Mouse (Mus musculus) hindbrain, embryonic 15.5 days (tissue): Measurements from ENCODE around the gene Zfp568. TPM values are rescaled to one million over a fixed set of nuclear protein-coding genes. Genes with fewer than 3 reads are reported as not detected.
A peak's percentile ranks its signal among the peaks of the same experiment; 100 is the strongest.

ENCODE experiments used
- ATAC-seq: fragments of 200-750 bp; cut with Nextera tagmentation; 2 replicates; pipeline ENCODE4 v1.8.0; 2017; ENCODE audit warnings: low read depth, moderate number of reproducible peaks, moderate TSS enrichment; ENCODE audit not compliant: low FRiP score
- H3K27ac ChIP-seq: fragments of 300-500 bp; sonication (generic); replicated peaks from 2 replicates; pipeline ENCODE4 v1.5.1; 2015; ENCODE audit warnings: mild to moderate bottlenecking, inconsistent platforms
- H3K27me3 ChIP-seq: fragments of 300-500 bp; sonication (generic); 2 replicates; pipeline ENCODE4 v1.6.1; 2015; ENCODE audit warnings: control low read depth, inconsistent platforms
- H3K36me3 ChIP-seq: fragments of 300-500 bp; sonication (generic); 2 replicates; pipeline ENCODE4 v1.6.1; 2015; ENCODE audit warnings: control low read depth, inconsistent platforms
- H3K4me1 ChIP-seq: fragments of 300-500 bp; sonication (generic); replicated peaks from 2 replicates; pipeline ENCODE4 v1.6.1; 2015; ENCODE audit warnings: control low read depth, inconsistent platforms
- H3K4me2 ChIP-seq: fragments of 300-500 bp; sonication (generic); 2 replicates; pipeline ENCODE4 v1.6.1; 2015; ENCODE audit warnings: moderate library complexity, mild to moderate bottlenecking, inconsistent platforms
- H3K4me3 ChIP-seq: fragments of 300-500 bp; sonication (generic); 2 replicates; pipeline ENCODE4 v1.5.1; 2015; ENCODE audit warnings: mild to moderate bottlenecking, inconsistent platforms
- H3K9ac ChIP-seq: fragments of 300-500 bp; sonication (generic); 2 replicates; pipeline ENCODE4 v1.6.1; 2015; ENCODE audit warnings: inconsistent platforms
- H3K9me3 ChIP-seq: fragments of 300-500 bp; sonication (generic); 2 replicates; pipeline ENCODE4 v1.6.1; 2016; ENCODE audit warnings: control low read depth, inconsistent platforms
- WGBS: fragments of 180-500 bp; shearing (Covaris S2); methylation state at CpG from one replicate; pipeline ENCODE4 v1.1.7; 2015; 5-methylcytosine and 5-hydroxymethylcytosine counted together
- polyA plus RNA-seq: library from polyadenylated mRNA; unstranded; fragments of >200 nt; fragmentation: Nextera tagmentation; extraction: Ambion mirVana; gene quantifications from 2 replicates; pipeline ENCODE4 v1.2.1, GENCODE M21; 2015

Gene Zfp568
- polyA plus RNA-seq = 4.9 and 6.9 TPM in 2 replicates

GRCm38 (mm10) chr7:29983690-29984380 is at the start of gene Zfp568:
Gene Zfp568 (plus strand): TSS chr7:29983955.
- H3K27me3 ChIP-seq = no peaks in the 10 kb centered on the region
- WGBS = under 1% methylated on average over 62 of the region's 62 CpGs
- peak within 1 kb of the TSS; percentile 76 for H3K9ac ChIP-seq
- H3K4me1 ChIP-seq = peaks cover 25% of the 10 kb centered on the region
- H3K27ac ChIP-seq = peak within 1 kb of the TSS; percentile 85
- no peaks in the 10 kb centered on the region for H3K9me3 ChIP-seq
- peak within 1 kb of the TSS; percentile 81 for H3K4me3 ChIP-seq
- peak; percentile 97 for ATAC-seq
- peaks cover 14% of the 10 kb centered on the region for H3K36me3 ChIP-seq
- peak within 1 kb of the TSS; percentile 59 for H3K4me2 ChIP-seq

GRCm38 (mm10) chr7:29938856-29939255 is 44.9 kb upstream of the Zfp568 start:
- H3K4me2 ChIP-seq = no peak overlapping the region
- no peaks in the 10 kb centered on the region for H3K9me3 ChIP-seq
- H3K27me3 ChIP-seq = no peaks in the 10 kb centered on the region
- no peaks in the 10 kb centered on the region for H3K4me1 ChIP-seq
- H3K4me3 ChIP-seq = no peak overlapping the region
- H3K9ac ChIP-seq = no peak overlapping the region
- H3K27ac ChIP-seq = no peak overlapping the region
- H3K36me3 ChIP-seq = peaks cover 50% of the 10 kb centered on the region
- ATAC-seq = no peak
- 84% methylated on average over 6 of the region's 6 CpGs for WGBS

GRCm38 (mm10) chr7:29941027-29941426 is 42.7 kb upstream of the Zfp568 start:
- no peak for ATAC-seq
- Histone ChIP-seq H3K27me3 (no peaks in the 10 kb centered on the region), H3K9me3 (no peaks in the 10 kb centered on the region), H3K27ac (no peak overlapping the region), H3K36me3 (peaks cover 34% of the 10 kb centered on the region), H3K9ac (no peak overlapping the region), H3K4me2 (no peak overlapping the region), H3K4me1 (no peaks in the 10 kb centered on the region), H3K4me3 (no peak overlapping the region)
- WGBS = 78% methylated on average over 11 of the region's 11 CpGs

- Histone ChIP-seq H3K9me3 (no peaks in the 10 kb centered on the region), H3K9ac (no peak overlapping the region), H3K27ac (no peak overlapping the region), H3K4me2 (no peak overlapping the region), H3K4me1 (no peaks in the 10 kb centered on the region), H3K27me3 (no peaks in the 10 kb centered on the region), H3K36me3 (peaks cover 28% of the 10 kb centered on the region), H3K4me3 (no peak overlapping the region)
- WGBS = 54% methylated on average over 2 of the region's 2 CpGs
- no peak for ATAC-seq
Observed at GRCm38 (mm10) chr7:29942740-29943139, 41.0 kb upstream of the Zfp568 start.

- H3K27me3 ChIP-seq = no peaks in the 10 kb centered on the region
- no peak for ATAC-seq
- H3K36me3 ChIP-seq = peaks cover 34% of the 10 kb centered on the region
- no peak overlapping the region for H3K9ac ChIP-seq
- H3K9me3 ChIP-seq = no peaks in the 10 kb centered on the region
- WGBS = 69% methylated on average over 2 of the region's 2 CpGs
- no peak overlapping the region for H3K4me2 ChIP-seq
- no peaks in the 10 kb centered on the region for H3K4me1 ChIP-seq
- no peak overlapping the region for H3K27ac ChIP-seq
- no peak overlapping the region for H3K4me3 ChIP-seq
Observed at GRCm38 (mm10) chr7:29943720-29944119, 40.0 kb upstream of the Zfp568 start.

GRCm38 (mm10) chr7:29944201-29944600 is 39.6 kb upstream of the Zfp568 start:
- WGBS = 70% methylated on average over 2 of the region's 2 CpGs
- no peak overlapping the region for H3K27ac ChIP-seq
- no peak overlapping the region for H3K4me2 ChIP-seq
- no peaks in the 10 kb centered on the region for H3K9me3 ChIP-seq
- no peak overlapping the region for H3K4me3 ChIP-seq
- ATAC-seq = no peak
- no peak overlapping the region for H3K9ac ChIP-seq
- peaks cover 36% of the 10 kb centered on the region for H3K36me3 ChIP-seq
- no peaks in the 10 kb centered on the region for H3K4me1 ChIP-seq
- H3K27me3 ChIP-seq = no peaks in the 10 kb centered on the region

- Histone ChIP-seq H3K9me3 (no peaks in the 10 kb centered on the region), H3K27me3 (no peaks in the 10 kb centered on the region), H3K4me2 (peak overlapping the region; percentile 79), H3K36me3 (peaks cover 15% of the 10 kb centered on the region), H3K9ac (peak overlapping the region; percentile 93), H3K4me1 (peaks cover 13% of the 10 kb centered on the region), H3K27ac (peak overlapping the region; percentile 96), H3K4me3 (peak overlapping the region; percentile 87)
- no peak for ATAC-seq
- WGBS = 30% methylated on average over 10 of the region's 10 CpGs
Observed at GRCm38 (mm10) chr7:29953086-29953485, 30.7 kb upstream of the Zfp568 start.

GRCm38 (mm10) chr7:29953513-29954401 is 30.0 kb upstream of the Zfp568 start, which contains the start of gene Zfp74:
Gene Zfp74 (minus strand): TSS chr7:29954089.
- H3K4me2 ChIP-seq = peak within 1 kb of the TSS; percentile 79
- peak within 1 kb of the TSS; percentile 96 for H3K27ac ChIP-seq
- H3K9ac ChIP-seq = peak within 1 kb of the TSS; percentile 93
- peak; percentile 92 for ATAC-seq
- under 1% methylated on average over 52 of the region's 52 CpGs for WGBS
- H3K36me3 ChIP-seq = peaks cover 13% of the 10 kb centered on the region; the same call in 1 of the 2 replicates
- peak within 1 kb of the TSS; percentile 87 for H3K4me3 ChIP-seq
- H3K27me3 ChIP-seq = no peaks in the 10 kb centered on the region
- peaks cover 13% of the 10 kb centered on the region for H3K4me1 ChIP-seq
- no peaks in the 10 kb centered on the region for H3K9me3 ChIP-seq

GRCm38 (mm10) chr7:29954731-29955130 is 29.0 kb upstream of the Zfp568 start:
- ATAC-seq = no peak
- H3K4me3 ChIP-seq = peak overlapping the region; percentile 87; the same call in 1 of the 2 replicates
- WGBS = 21% methylated on average over 4 of the region's 4 CpGs
- H3K4me2 ChIP-seq = peak overlapping the region; percentile 79
- no peaks in the 10 kb centered on the region for H3K27me3 ChIP-seq
- H3K9me3 ChIP-seq = no peaks in the 10 kb centered on the region
- peaks cover 8% of the 10 kb centered on the region; the same call in 1 of the 2 replicates for H3K36me3 ChIP-seq
- peak overlapping the region; percentile 96; the same call in 1 of the 2 replicates for H3K27ac ChIP-seq
- H3K9ac ChIP-seq = peak overlapping the region; percentile 93; the same call in 1 of the 2 replicates
- H3K4me1 ChIP-seq = peaks cover 13% of the 10 kb centered on the region

- 70% methylated on average over 9 of the region's 10 CpGs for WGBS
- ATAC-seq = no peak
- Histone ChIP-seq H3K9ac (no peak overlapping the region), H3K9me3 (no peaks in the 10 kb centered on the region), H3K4me3 (no peak overlapping the region), H3K4me2 (no peak overlapping the region), H3K27ac (no peak overlapping the region), H3K4me1 (peaks cover 13% of the 10 kb centered on the region), H3K27me3 (no peaks in the 10 kb centered on the region), H3K36me3 (no peaks in the 10 kb centered on the region)
Observed at GRCm38 (mm10) chr7:29956257-29956656, 27.5 kb upstream of the Zfp568 start.

GRCm38 (mm10) chr7:29958125-29958724 is 25.5 kb upstream of the Zfp568 start:
- Histone ChIP-seq H3K27me3 (no peaks in the 10 kb centered on the region), H3K4me3 (no peak overlapping the region), H3K4me2 (no peak overlapping the region), H3K9ac (no peak overlapping the region), H3K9me3 (no peaks in the 10 kb centered on the region), H3K36me3 (no peaks in the 10 kb centered on the region), H3K27ac (no peak overlapping the region), H3K4me1 (peaks cover 4% of the 10 kb centered on the region; the same call in 1 of the 2 replicates)
- 92% methylated on average over 11 of the region's 11 CpGs for WGBS
- no peak for ATAC-seq
